Mouse (Mus musculus): ENCODE results near the gene Ppif. TPM values are rescaled to one million over a fixed set of nuclear protein-coding genes. Genes with fewer than 3 reads are reported as not detected.

The Ppif gene
- polyA plus RNA-seq, 1 experiment from 2014 or later, result 80.0 TPM

- peaks cover 14% of the 10 kb centered on the region for H3K4me1 ChIP-seq (replicated peaks; ENCODE audit: control insufficient read depth, insufficient read depth, low read length)
- no peaks in the 10 kb centered on the region for H3K36me3 ChIP-seq (ENCODE audit: control insufficient read depth, insufficient read depth)
- no peak overlapping the region for H3K4me2 ChIP-seq (replicated peaks; ENCODE audit: low read depth)
- H3K9me3 ChIP-seq (ENCODE audit: control insufficient read depth), result no peaks in the 10 kb centered on the region
- H3K27ac ChIP-seq (ENCODE audit: low read depth, low read length), result 0 out of 2 replicates have a peak overlapping the region, but pooled peaks have one; percentile 75
- no peaks in the 10 kb centered on the region for H3K27me3 ChIP-seq (replicated peaks; ENCODE audit: control insufficient read depth, insufficient read depth, low read length)
- H3K4me3 ChIP-seq (ENCODE audit: low read depth, low read length), result no peak overlapping the region
- TF ChIP-seq CTCF (IDR thresholded peaks at IDR 0.05; ENCODE audit: low read depth), result peak; percentile 95
- WGBS, result 57% methylated on average over 20 of the region's 20 CpGs
- H3K9ac ChIP-seq (ENCODE audit: low read depth, low read length), result peak overlapping the region; percentile 26; the same call in 1 of the 2 replicates
- ATAC-seq, result peak; percentile 27
These were observed 32.5 kb downstream of the Ppif start for GRCm38 (mm10) chr14:25726226-25727148.

- H3K27me3 ChIP-seq (replicated peaks; ENCODE audit: control insufficient read depth, insufficient read depth, low read length), result no peaks in the 10 kb centered on the region
- no peak overlapping the region for H3K4me2 ChIP-seq (replicated peaks; ENCODE audit: low read depth)
- no peaks in the 10 kb centered on the region for H3K9me3 ChIP-seq (ENCODE audit: control insufficient read depth)
- peaks cover 14% of the 10 kb centered on the region for H3K4me1 ChIP-seq (replicated peaks; ENCODE audit: control insufficient read depth, insufficient read depth, low read length)
- ATAC-seq, result no peak
- no peaks in the 10 kb centered on the region for H3K36me3 ChIP-seq (ENCODE audit: control insufficient read depth, insufficient read depth)
- H3K9ac ChIP-seq (ENCODE audit: low read depth, low read length), result no peak overlapping the region
- no peak for TF ChIP-seq CTCF (IDR thresholded peaks at IDR 0.05; ENCODE audit: low read depth)
- no peak overlapping the region for H3K27ac ChIP-seq (ENCODE audit: low read depth, low read length)
- no peak overlapping the region for H3K4me3 ChIP-seq (ENCODE audit: low read depth, low read length)
- 85% methylated on average over 5 of the region's 5 CpGs for WGBS
These were observed 33.2 kb downstream of the Ppif start for GRCm38 (mm10) chr14:25727149-25727510.

GRCm38 (mm10) chr14:25734736-25735716 is 41.1 kb downstream of the Ppif start:
- peak; percentile 29; the same call in 1 of the 2 replicates for ATAC-seq
- Histone ChIP-seq H3K27ac (ENCODE audit: low read depth, low read length) (peak overlapping the region; percentile 15; the same call in 1 of the 2 replicates), H3K36me3 (ENCODE audit: control insufficient read depth, insufficient read depth) (0 out of 2 replicates have a peak, but pooled peaks cover 4% of the 10 kb centered on the region), H3K4me1 (replicated peaks; ENCODE audit: control insufficient read depth, insufficient read depth, low read length) (peaks cover 10% of the 10 kb centered on the region; the same call in 1 of the 2 replicates), H3K4me3 (ENCODE audit: low read depth, low read length) (no peak overlapping the region), H3K9me3 (ENCODE audit: control insufficient read depth) (no peaks in the 10 kb centered on the region), H3K27me3 (replicated peaks; ENCODE audit: control insufficient read depth, insufficient read depth, low read length) (no peaks in the 10 kb centered on the region), H3K4me2 (replicated peaks; ENCODE audit: low read depth) (no peak overlapping the region), H3K9ac (ENCODE audit: low read depth, low read length) (no peak overlapping the region)
- TF ChIP-seq CTCF (IDR thresholded peaks at IDR 0.05; ENCODE audit: low read depth), result no peak
- WGBS, result 49% methylated on average over 17 of the region's 17 CpGs

DNA sequence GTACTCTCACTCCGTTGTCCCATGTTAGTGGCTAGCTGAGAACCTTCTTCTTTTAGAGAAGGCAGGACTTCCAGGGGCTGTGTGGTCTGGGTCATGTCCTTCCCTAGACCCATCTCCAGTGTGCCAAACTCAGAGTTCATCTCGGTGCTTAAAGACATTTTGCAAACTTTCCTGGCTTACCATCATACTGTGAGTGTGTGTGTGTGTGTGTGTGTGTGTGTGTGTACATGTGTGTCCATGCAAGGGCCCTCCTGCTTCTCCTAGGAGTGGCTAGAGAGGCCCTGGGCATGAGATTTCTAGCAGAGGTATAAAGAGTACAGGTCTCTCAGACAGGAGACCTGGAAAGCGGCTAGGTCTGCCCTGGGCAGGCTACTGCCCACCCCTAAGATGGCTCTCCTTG is 42.2 kb downstream of the Ppif start:
- peaks cover 10% of the 10 kb centered on the region; the same call in 1 of the 2 replicates for H3K4me1 ChIP-seq (replicated peaks; ENCODE audit: control insufficient read depth, insufficient read depth, low read length)

DNA sequence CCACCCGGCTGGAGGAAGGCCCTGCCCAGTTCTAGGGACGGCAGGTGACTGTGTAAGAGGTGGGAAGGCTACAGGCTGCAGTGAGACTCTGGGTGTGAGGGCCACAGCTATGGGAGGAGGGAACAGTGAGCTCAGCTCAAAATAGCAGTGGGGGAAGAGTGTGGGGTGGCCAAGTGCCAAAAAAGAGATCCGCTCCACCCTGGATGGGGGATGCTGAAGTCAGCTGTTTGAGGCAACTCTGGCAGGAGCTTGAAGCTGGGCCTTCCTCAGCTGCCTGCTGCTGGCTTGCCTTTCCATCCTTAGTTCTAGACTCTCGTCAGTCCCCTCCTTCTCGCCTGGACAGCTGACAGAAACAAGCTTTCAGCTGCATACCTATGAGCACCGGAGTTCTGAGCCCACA is 42.6 kb downstream of the Ppif start:
- H3K9ac ChIP-seq (ENCODE audit: low read depth, low read length), result no peak overlapping the region
- no peak overlapping the region for H3K27ac ChIP-seq (ENCODE audit: low read depth, low read length)
- H3K9me3 ChIP-seq (ENCODE audit: control insufficient read depth), result no peaks in the 10 kb centered on the region
- H3K27me3 ChIP-seq (replicated peaks; ENCODE audit: control insufficient read depth, insufficient read depth, low read length), result no peaks in the 10 kb centered on the region
- H3K4me3 ChIP-seq (ENCODE audit: low read depth, low read length), result no peak overlapping the region
- H3K36me3 ChIP-seq (ENCODE audit: control insufficient read depth, insufficient read depth), result 0 out of 2 replicates have a peak, but pooled peaks cover 4% of the 10 kb centered on the region
- 65% methylated on average over 6 of the region's 6 CpGs for WGBS
- ATAC-seq, result 0 out of 2 replicates have a peak, but pooled peaks have one; percentile 18
- TF ChIP-seq CTCF (IDR thresholded peaks at IDR 0.05; ENCODE audit: low read depth), result no peak
- H3K4me2 ChIP-seq (replicated peaks; ENCODE audit: low read depth), result no peak overlapping the region
- H3K4me1 ChIP-seq (replicated peaks; ENCODE audit: control insufficient read depth, insufficient read depth, low read length), result peaks cover 10% of the 10 kb centered on the region; the same call in 1 of the 2 replicates

More for the DNA sequence above, 42.2 kb downstream of the Ppif start:
- 0 out of 2 replicates have a peak, but pooled peaks cover 4% of the 10 kb centered on the region for H3K36me3 ChIP-seq (ENCODE audit: control insufficient read depth, insufficient read depth)
- no peak overlapping the region for H3K27ac ChIP-seq (ENCODE audit: low read depth, low read length)
- H3K9ac ChIP-seq (ENCODE audit: low read depth, low read length), result no peak overlapping the region
- no peaks in the 10 kb centered on the region for H3K27me3 ChIP-seq (replicated peaks; ENCODE audit: control insufficient read depth, insufficient read depth, low read length)
- 57% methylated on average over 3 of the region's 3 CpGs for WGBS
- H3K4me2 ChIP-seq (replicated peaks; ENCODE audit: low read depth), result no peak overlapping the region
- TF ChIP-seq CTCF (IDR thresholded peaks at IDR 0.05; ENCODE audit: low read depth), result no peak
- no peaks in the 10 kb centered on the region for H3K9me3 ChIP-seq (ENCODE audit: control insufficient read depth)
- H3K4me3 ChIP-seq (ENCODE audit: low read depth, low read length), result no peak overlapping the region
- ATAC-seq, result no peak

Measured in intestine, postnatal 0 days (tissue).